Mouse (Mus musculus): ENCODE results near the gene Grin1. TPM values are rescaled to one million over a fixed set of nuclear protein-coding genes. Genes with fewer than 3 reads are reported as not detected.

Grin1 gene
- polyA plus RNA-seq, 1 experiment from 2014 or later, result 0.87 TPM

DNA sequence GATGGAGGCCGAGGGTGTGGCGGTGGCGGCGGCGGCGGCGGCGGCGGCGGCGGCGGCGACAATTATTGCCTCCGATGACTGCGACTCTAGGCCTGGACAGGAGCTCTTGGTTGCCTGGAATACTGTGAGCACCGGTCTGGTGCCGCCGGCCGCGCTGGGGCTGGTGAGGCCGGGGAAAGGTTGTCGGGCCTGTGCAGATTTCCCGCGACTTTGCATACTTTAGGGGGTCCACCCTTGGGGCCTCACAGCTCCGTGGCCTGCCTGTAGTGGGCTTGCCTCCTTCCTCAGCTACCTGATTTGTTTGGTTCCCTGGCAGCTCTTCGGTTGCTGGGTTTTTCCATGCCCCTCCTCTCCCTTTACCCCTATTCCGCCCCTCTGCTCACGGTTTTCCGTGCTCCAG, 46.5 kb downstream of the Grin1 start:
- Histone ChIP-seq H3K27me3 (no peaks in the 10 kb centered on the region), H3K36me3 (peaks cover 76% of the 10 kb centered on the region), H3K4me2 (peak overlapping the region; percentile 88), H3K27ac (peak overlapping the region; percentile 91), H3K9ac (peak overlapping the region; percentile 82), H3K4me1 (peaks cover 27% of the 10 kb centered on the region), H3K4me3 (peak overlapping the region; percentile 91), H3K9me3 (no peaks in the 10 kb centered on the region)
- WGBS, result 0% methylated on average over 29 of the region's 29 CpGs
- ATAC-seq (ENCODE audit: insufficient number of reproducible peaks, low FRiP score, low TSS enrichment, low read depth), result no peak

DNA sequence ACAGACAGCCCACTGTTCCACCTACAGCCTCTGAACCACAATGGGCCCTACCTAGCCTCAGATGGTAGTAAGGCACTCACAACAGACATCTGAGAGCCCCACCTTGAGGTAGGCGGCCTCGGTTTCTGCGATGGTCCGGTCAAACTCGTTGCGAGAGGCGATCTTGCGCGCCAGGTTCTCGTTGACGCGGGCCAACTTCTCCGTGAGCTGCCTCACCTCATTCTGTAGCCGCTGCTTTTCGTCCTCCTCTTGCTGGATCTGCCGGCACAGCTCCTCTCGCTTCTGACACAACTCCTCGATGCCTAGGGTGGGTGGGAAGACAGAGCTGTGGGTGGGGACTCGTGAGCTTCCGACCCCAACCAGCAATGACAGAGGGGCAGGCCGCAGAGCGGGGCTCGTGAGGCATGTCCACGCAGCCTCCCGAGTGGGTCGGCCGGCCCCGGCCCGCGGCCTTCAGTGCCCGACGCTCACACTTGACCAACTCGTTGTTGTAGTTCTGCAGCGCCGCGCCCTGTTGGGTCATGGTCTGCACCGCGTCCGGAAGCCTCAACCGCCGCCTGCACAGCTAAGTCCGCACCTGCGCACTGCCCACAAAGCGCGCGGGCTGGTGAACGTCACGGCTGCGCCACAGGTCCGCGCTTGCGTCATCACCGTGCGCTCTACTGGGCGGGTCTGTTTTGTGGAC, 47.0 kb downstream of the Grin1 start, which contains the start of the genes Ssna1 and Anapc2:
Ssna1 (minus strand) TSS at position 612 of the 685 bp plus-strand sequence.
Anapc2 (plus strand) TSS at position 652 of the 685 bp plus-strand sequence.
- Histone ChIP-seq H3K9ac (peak within 1 kb of the TSS; percentile 82), H3K4me1 (peaks cover 27% of the 10 kb centered on the region), H3K4me2 (peak within 1 kb of the TSS; percentile 88), H3K27me3 (no peaks in the 10 kb centered on the region), H3K27ac (peak within 1 kb of the TSS; percentile 91), H3K4me3 (peak within 1 kb of the TSS; percentile 91), H3K9me3 (no peaks in the 10 kb centered on the region), H3K36me3 (peaks cover 70% of the 10 kb centered on the region)
- under 1% methylated on average over 55 of the region's 55 CpGs for WGBS
- peak; percentile 93 for ATAC-seq (ENCODE audit: insufficient number of reproducible peaks, low FRiP score, low TSS enrichment, low read depth)

DNA sequence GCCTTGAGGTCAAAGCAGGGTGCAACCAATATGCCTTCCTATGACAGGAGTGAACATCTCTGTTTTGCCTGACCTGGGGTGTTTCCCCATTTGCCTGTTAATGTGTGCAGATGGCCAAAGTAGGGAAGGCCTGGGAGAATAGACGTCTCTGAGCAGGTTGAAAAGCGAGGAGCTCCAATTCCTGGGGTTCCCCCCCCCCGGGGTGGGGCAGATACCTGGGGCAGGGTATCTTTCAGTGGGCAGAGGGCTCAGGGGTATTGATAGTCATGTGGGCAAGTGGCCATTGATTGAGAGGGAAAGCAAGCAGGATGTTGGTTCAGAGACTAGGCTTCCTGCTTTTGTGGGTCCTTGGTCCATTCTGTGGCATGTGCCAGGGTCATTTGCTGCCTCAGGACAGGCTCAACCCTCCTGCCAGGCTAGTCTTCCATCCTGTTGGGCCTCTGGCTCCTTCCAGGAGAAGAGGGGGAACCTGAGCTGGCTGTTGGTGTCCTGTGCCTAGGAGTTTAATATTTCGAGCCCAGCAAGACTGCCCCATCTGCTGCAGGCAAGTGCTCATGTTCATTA, 51.2 kb downstream of the Grin1 start:
- H3K9ac ChIP-seq, result no peak overlapping the region
- H3K27ac ChIP-seq, result no peak overlapping the region
- H3K4me3 ChIP-seq, result no peak overlapping the region
- H3K4me1 ChIP-seq, result peaks cover 47% of the 10 kb centered on the region
- peaks cover 20% of the 10 kb centered on the region for H3K27me3 ChIP-seq
- H3K9me3 ChIP-seq, result no peaks in the 10 kb centered on the region
- H3K4me2 ChIP-seq, result no peak overlapping the region
- WGBS, result 71% methylated on average over 4 of the region's 4 CpGs
- H3K36me3 ChIP-seq, result peaks cover 38% of the 10 kb centered on the region
- ATAC-seq (ENCODE audit: insufficient number of reproducible peaks, low FRiP score, low TSS enrichment, low read depth), result no peak

DNA sequence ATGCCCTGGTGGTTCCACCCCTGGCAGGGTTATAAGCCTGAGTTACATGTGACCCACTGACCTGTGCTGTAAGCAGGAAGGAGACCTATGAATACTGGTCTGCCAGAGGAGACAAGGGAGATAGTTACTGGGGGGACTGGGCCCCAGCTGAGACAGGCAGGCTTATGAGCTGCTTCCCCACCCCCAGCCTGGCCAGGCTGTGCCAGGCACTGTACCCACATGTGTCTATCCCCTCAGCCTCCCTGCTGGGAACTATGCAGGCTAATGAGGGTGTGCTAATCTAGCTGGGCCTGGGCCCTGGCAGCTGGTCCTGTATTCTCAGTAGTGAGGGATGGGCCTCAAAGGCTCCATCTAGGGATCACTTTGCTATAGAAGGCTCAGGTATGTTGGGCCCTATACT, 51.7 kb downstream of the Grin1 start:
- Histone ChIP-seq H3K27me3 (peaks cover 20% of the 10 kb centered on the region), H3K4me2 (no peak overlapping the region), H3K4me1 (peaks cover 47% of the 10 kb centered on the region), H3K27ac (no peak overlapping the region), H3K4me3 (no peak overlapping the region), H3K36me3 (peaks cover 38% of the 10 kb centered on the region), H3K9me3 (no peaks in the 10 kb centered on the region), H3K9ac (no peak overlapping the region)
- ATAC-seq (ENCODE audit: insufficient number of reproducible peaks, low FRiP score, low TSS enrichment, low read depth), result no peak

DNA sequence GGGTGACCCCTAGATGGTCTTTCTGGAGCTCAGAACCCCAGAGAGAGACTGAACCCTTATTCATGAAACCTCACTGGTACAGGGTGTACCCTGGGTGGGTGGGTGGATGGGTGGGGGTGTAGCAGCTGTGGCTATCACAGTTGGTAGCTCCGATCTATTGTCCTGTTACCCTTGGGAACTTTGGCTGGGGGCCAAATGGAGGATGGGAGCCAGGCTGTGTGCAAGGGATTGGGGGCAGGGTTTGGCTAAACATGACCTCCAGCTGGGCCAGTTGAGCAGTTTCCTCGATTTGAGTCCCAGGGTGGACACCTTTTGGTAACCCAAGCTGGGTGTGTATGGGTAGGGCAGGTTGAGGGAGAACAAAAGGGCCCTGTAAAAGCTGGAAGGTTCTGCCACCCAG, 52.3 kb downstream of the Grin1 start:
- ATAC-seq (ENCODE audit: insufficient number of reproducible peaks, low FRiP score, low TSS enrichment, low read depth), result no peak
- H3K36me3 ChIP-seq, result peaks cover 38% of the 10 kb centered on the region
- H3K27me3 ChIP-seq, result peaks cover 20% of the 10 kb centered on the region
- peaks cover 52% of the 10 kb centered on the region for H3K4me1 ChIP-seq
- no peak overlapping the region for H3K4me3 ChIP-seq
- no peaks in the 10 kb centered on the region for H3K9me3 ChIP-seq
- no peak overlapping the region for H3K4me2 ChIP-seq
- WGBS, result 39% methylated on average over 2 of the region's 2 CpGs
- H3K9ac ChIP-seq, result no peak overlapping the region
- no peak overlapping the region for H3K27ac ChIP-seq

DNA sequence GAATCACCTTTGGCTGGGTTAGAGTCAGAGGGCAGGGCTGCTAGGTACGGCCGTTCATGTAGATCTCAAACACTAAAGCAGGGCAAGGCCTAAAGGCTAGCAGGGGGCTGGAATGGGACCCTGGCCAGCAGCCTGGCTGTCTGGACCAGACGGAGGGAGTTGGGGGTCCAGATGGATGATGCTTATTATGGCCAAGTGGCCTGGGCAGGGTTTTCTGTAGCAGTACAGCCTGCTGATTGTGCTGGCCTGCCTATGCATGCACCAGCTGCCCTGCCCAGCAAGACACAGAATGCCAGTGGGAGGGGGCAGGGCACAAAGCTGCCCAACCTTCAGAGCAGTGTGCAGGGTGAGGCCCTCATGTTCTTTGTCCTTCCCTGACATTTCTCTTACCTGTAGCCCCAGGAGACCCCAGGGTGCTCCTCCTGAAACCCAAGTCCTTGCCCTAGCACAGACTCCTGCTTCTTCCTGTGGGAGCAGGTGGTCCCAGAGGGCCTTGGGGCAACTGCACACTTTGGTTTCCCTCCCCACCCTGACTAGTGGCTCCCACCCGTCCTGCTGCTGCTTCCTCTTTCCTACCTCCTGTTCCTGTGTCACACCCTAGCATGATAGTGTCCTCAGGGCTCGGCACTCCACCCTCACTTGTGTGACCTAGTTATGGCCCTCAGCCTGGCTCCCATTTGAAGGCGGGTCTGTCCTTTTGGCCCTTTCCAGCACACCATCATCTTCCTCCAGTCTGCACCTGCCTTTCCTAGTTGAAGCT, 52.9 kb downstream of the Grin1 start:
- H3K9me3 ChIP-seq, result no peaks in the 10 kb centered on the region
- peaks cover 35% of the 10 kb centered on the region for H3K36me3 ChIP-seq
- no peak overlapping the region for H3K27ac ChIP-seq
- 60% methylated on average over 6 of the region's 6 CpGs for WGBS
- H3K4me3 ChIP-seq, result no peak overlapping the region
- H3K4me1 ChIP-seq, result peaks cover 46% of the 10 kb centered on the region
- H3K27me3 ChIP-seq, result peaks cover 20% of the 10 kb centered on the region
- 0 out of 2 replicates have a peak overlapping the region, but pooled peaks have one; percentile 3 for H3K4me2 ChIP-seq
- no peak for ATAC-seq (ENCODE audit: insufficient number of reproducible peaks, low FRiP score, low TSS enrichment, low read depth)
- H3K9ac ChIP-seq, result 0 out of 2 replicates have a peak overlapping the region, but pooled peaks have one; percentile 2

DNA sequence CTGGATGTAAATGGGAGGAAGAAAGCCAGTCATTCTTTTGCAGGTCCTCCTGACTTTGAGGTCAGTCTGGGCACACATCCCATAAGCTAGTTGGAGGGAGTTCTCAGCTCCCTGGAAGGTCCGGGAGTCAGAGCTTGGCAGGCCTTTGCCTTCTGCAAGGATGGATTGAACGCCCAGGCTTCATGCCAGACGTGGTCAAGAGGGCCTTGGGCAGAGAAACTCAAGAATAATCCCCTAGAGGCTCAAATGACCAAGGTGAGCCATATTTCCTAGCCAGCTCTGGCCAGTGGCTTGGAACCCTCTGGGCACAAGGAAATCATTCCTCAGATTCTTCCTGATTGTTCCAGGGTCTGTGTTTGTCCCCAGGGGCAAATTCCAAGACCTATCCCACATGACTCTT, 54.1 kb downstream of the Grin1 start:
- Histone ChIP-seq H3K4me2 (no peak overlapping the region), H3K9me3 (no peaks in the 10 kb centered on the region), H3K9ac (no peak overlapping the region), H3K4me3 (no peak overlapping the region), H3K36me3 (peaks cover 23% of the 10 kb centered on the region), H3K27ac (no peak overlapping the region), H3K4me1 (peaks cover 39% of the 10 kb centered on the region), H3K27me3 (peaks cover 20% of the 10 kb centered on the region)
- whole genome bisulfite sequencing, result 60% methylated on average over 3 of the region's 3 CpGs
- ATAC-seq (ENCODE audit: insufficient number of reproducible peaks, low FRiP score, low TSS enrichment, low read depth), result no peak

DNA sequence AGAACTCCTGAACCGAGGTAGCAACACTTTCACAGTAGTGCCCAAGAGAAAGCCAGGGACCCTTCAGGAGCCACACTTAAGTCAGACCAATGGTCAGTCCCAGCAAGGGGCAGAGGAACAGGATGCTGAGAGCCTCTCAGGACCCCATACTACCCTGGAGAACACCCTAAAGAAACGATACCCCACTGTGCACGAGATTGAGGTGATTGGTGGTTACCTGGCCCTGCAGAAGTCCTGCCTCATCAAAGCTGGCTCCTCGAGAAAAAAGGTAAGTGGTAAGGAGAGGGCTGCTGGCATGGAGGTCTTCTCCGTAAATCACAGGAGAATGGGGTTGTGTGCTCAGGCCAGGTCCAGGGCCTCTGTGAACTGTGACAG, 54.7 kb downstream of the Grin1 start:
- Histone ChIP-seq H3K4me1 (peaks cover 39% of the 10 kb centered on the region), H3K27me3 (peaks cover 20% of the 10 kb centered on the region), H3K9ac (0 out of 2 replicates have a peak overlapping the region, but pooled peaks have one; percentile 7), H3K4me2 (no peak overlapping the region), H3K4me3 (0 out of 2 replicates have a peak overlapping the region, but pooled peaks have one; percentile 63), H3K27ac (no peak overlapping the region), H3K36me3 (peaks cover 17% of the 10 kb centered on the region; the same call in 1 of the 2 replicates), H3K9me3 (no peaks in the 10 kb centered on the region)
- 73% methylated on average over 5 of the region's 5 CpGs for WGBS
- no peak for ATAC-seq (ENCODE audit: insufficient number of reproducible peaks, low FRiP score, low TSS enrichment, low read depth)

DNA sequence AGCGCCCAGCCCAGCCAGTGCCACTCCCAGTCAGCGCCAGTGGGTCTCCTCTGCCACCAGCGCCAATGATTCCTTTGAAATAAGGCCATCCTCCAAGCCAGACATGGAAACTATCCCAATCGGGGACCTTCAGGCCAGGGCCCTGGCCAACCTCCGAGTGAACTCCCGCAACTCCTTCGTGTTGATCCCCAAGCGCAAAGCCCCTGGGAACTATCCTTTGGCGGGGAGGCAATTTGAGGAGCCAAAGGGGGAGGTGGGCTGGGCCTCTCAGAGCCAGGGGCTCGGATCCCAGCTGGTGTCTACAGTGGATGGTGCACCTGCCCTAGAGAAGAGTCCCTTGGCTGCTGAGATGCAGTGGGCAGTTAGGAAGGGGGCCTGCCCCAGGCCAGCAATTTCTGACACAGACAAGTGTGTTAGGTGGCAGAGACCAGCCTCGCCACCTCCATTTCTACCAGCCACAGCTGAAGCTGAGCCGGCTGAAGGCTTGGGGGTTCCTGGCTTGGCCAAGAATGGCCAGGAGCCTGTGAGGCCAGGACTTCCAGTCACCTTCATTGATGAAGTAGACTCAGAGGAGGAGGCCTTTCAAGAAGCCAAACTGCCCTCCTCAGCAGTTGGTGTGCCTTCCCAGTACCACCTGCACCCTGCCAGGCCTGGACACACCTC, 55.2 kb downstream of the Grin1 start:
- 20% methylated on average over 12 of the region's 12 CpGs for WGBS
- Histone ChIP-seq H3K9ac (peak overlapping the region; percentile 54), H3K4me3 (peak overlapping the region; percentile 63), H3K4me2 (peak overlapping the region; percentile 98), H3K9me3 (no peaks in the 10 kb centered on the region), H3K27ac (no peak overlapping the region), H3K4me1 (peaks cover 39% of the 10 kb centered on the region), H3K27me3 (peaks cover 20% of the 10 kb centered on the region), H3K36me3 (0 out of 2 replicates have a peak, but pooled peaks cover 12% of the 10 kb centered on the region)
- no peak for ATAC-seq (ENCODE audit: insufficient number of reproducible peaks, low FRiP score, low TSS enrichment, low read depth)

DNA sequence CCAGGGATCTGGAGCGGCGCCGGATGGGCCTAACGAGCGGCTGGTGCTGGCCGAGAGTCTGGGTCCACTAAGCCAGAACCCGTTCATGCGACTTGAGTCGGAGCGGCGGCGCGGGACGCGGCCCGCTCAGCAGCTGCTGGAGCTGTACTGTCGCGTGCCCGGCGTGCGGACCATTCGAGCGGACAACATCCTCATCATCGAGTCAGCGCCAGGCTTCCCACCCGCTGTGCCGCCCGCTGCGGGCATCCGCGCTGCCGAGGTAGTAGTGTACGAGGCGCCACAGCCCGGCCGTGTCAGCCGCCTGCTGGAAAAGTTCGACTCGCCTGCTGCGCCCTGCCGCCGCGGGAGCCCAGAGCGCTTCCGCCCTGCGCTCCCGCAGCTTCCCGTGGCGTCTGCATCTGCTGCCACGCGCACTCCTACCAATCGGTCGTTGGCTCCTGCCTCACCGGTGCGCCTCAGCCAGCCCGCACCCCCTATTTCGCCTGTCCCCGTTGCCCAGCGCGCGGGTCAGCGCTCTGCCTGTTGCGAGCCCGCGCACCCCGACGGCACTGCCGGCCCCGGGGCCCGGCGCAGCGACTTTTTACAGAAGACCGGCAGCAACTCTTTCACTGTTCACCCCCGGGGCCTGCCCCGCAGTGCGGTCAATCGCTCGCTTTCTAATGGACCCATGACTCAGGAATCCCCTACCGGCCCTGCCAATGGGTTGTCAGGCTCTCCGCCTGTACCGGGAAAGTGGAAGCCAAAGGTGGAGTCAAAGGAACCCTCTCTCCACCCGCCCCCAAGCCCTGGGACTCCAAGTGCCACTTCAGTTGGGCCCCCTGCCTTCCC, 56.0 kb downstream of the Grin1 start:
- WGBS, result under 1% methylated on average over 56 of the region's 82 CpGs
- Histone ChIP-seq H3K4me3 (peak overlapping the region; percentile 63), H3K9me3 (no peaks in the 10 kb centered on the region), H3K9ac (peak overlapping the region; percentile 54), H3K36me3 (0 out of 2 replicates have a peak, but pooled peaks cover 5% of the 10 kb centered on the region), H3K27ac (no peak overlapping the region), H3K27me3 (peaks cover 20% of the 10 kb centered on the region), H3K4me2 (peak overlapping the region; percentile 98), H3K4me1 (peaks cover 39% of the 10 kb centered on the region)
- 0 out of 2 replicates have a peak, but pooled peaks have one; percentile 7 for ATAC-seq (ENCODE audit: insufficient number of reproducible peaks, low FRiP score, low TSS enrichment, low read depth)

DNA sequence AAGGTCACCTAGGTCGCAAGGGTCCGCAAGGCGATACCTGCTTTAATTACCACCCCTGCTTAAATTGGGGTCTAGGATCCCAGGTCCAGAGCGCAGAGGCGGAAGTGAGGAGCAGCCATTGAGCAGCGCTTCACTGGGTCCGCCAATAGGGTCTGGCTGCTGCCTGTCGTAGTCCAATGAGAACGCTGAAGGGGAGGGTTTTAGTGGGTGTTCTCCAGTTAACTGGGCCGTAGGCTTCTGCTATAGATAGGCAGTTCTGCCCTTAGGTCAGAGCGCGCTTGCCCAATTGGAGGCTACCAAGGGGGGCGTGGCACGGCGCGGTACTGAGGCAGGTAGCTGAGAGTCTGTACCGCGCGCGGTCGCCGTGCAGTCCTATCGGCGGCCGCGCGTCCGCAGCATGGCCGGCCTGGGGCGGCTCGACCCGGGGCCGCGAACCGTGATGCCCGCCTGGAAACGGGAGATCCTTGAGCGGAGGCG, 56.7 kb downstream of the Grin1 start, which contains the start of gene Tprn:
Tprn (plus strand) TSS at position 328 of the 477 bp plus-strand sequence.
- under 1% methylated on average over 39 of the region's 39 CpGs for WGBS
- peak within 1 kb of the TSS; percentile 98 for H3K4me2 ChIP-seq
- H3K9me3 ChIP-seq, result no peaks in the 10 kb centered on the region
- H3K4me1 ChIP-seq, result peaks cover 39% of the 10 kb centered on the region
- H3K27me3 ChIP-seq, result peaks cover 20% of the 10 kb centered on the region
- peak; percentile 97 for ATAC-seq (ENCODE audit: insufficient number of reproducible peaks, low FRiP score, low TSS enrichment, low read depth)
- H3K9ac ChIP-seq, result peak within 1 kb of the TSS; percentile 54
- H3K36me3 ChIP-seq, result no peaks in the 10 kb centered on the region
- peak within 1 kb of the TSS; percentile 63 for H3K4me3 ChIP-seq
- H3K27ac ChIP-seq, result no peak within 1 kb of the TSS; the same call in 1 of the 2 replicates

Data from limb, embryonic 15.5 days (tissue).